In genomic region chr9:60687891-60688324, GRCm38 (mm10) we compare ENCODE assay signal across 8 mouse cellular contexts. TPM values are rescaled to one million over a fixed set of nuclear protein-coding genes. Genes with fewer than 3 reads are reported as not detected.
A peak's percentile ranks its signal among the peaks of the same experiment; 100 is the strongest.
DNase-seq lines count a peak whose midpoint lies in the region; ATAC-seq and TF ChIP-seq lines count a peak whose summit lies in the region.

Gene Lrrc49, minus strand, starts transcription at chr9:60688158.

- H3K9ac ChIP-seq in forebrain, embryonic 12.5 days = peak within 1 kb of the TSS; percentile 62
- H3K9ac ChIP-seq in heart, postnatal 0 days (replicated peaks; ENCODE audit: low read depth, low read length) = peak within 1 kb of the TSS; percentile 27; the same call in 1 of the 2 replicates
- peak within 1 kb of the TSS; percentile 34; the same call in 1 of the 2 replicates for H3K9ac ChIP-seq in liver, embryonic 16.5 days (ENCODE audit: low read depth, low read length)
- H3K9ac ChIP-seq in neural tube, embryonic 13.5 days = peak within 1 kb of the TSS; percentile 79

- 0 out of 2 replicates have a peak, but pooled peaks have one; percentile 37 for TF ChIP-seq EP300 in heart, postnatal 0 days (IDR thresholded peaks at IDR 0.05; ENCODE audit: low read depth)

- peaks cover 13% of the 10 kb centered on the region for H3K4me1 ChIP-seq in forebrain, embryonic 12.5 days
- H3K4me1 ChIP-seq in heart, postnatal 0 days (ENCODE audit: control insufficient read depth, insufficient read depth) = peaks cover 3% of the 10 kb centered on the region; the same call in 1 of the 2 replicates
- peaks cover 4% of the 10 kb centered on the region; the same call in 1 of the 2 replicates for H3K4me1 ChIP-seq in liver, embryonic 16.5 days (ENCODE audit: control insufficient read depth, low read depth, low read length)
- H3K4me1 ChIP-seq in neural tube, embryonic 13.5 days (replicated peaks) = peaks cover 24% of the 10 kb centered on the region
- H3K4me1 ChIP-seq in testis, adult 2 months (ENCODE audit: control insufficient read depth, insufficient read depth, low read length) = no peaks in the 10 kb centered on the region

- ATAC-seq in forebrain, embryonic 12.5 days (ENCODE audit: low FRiP score) = peak; percentile 96
- peak; percentile 94 for ATAC-seq in heart, postnatal 0 days (ENCODE audit: insufficient read depth, low read depth)
- ATAC-seq in liver, embryonic 16.5 days (ENCODE audit: low read depth) = peak; percentile 76
- ATAC-seq in neural tube, embryonic 13.5 days (ENCODE audit: low read depth) = peak; percentile 96

- TF ChIP-seq POLR2A in testis, adult 2 months (IDR thresholded peaks at IDR 0.05; ENCODE audit: control insufficient read depth, low read depth, low read length) = no peak

- no peaks in the 10 kb centered on the region for H3K9me3 ChIP-seq in forebrain, embryonic 12.5 days
- H3K9me3 ChIP-seq in heart, postnatal 0 days (replicated peaks; ENCODE audit: control insufficient read depth, low read length) = no peaks in the 10 kb centered on the region
- H3K9me3 ChIP-seq in liver, embryonic 16.5 days (replicated peaks; ENCODE audit: control insufficient read depth, low read length) = no peaks in the 10 kb centered on the region
- no peaks in the 10 kb centered on the region for H3K9me3 ChIP-seq in neural tube, embryonic 13.5 days

- H3K4me2 ChIP-seq in forebrain, embryonic 12.5 days = peak within 1 kb of the TSS; percentile 58
- H3K4me2 ChIP-seq in heart, postnatal 0 days (ENCODE audit: low read depth, low read length) = peak within 1 kb of the TSS; percentile 64
- peak within 1 kb of the TSS; percentile 73 for H3K4me2 ChIP-seq in liver, embryonic 16.5 days (ENCODE audit: low read depth, low read length)
- H3K4me2 ChIP-seq in neural tube, embryonic 13.5 days = peak within 1 kb of the TSS; percentile 57

- peak; percentile 27 to 36 for DNase-seq in CD8-positive naive resting alpha-beta T cell, adult 2 months (ENCODE audit: low read depth in 2 of 2, low spot score in 2 of 2)
- peak; percentile 57 for DNase-seq in c-Kit-negative CD71-positive TER-119-positive erythroid progenitor cells, embryonic 14.5 days (ENCODE audit: low read depth, low spot score)
- DNase-seq in heart, postnatal 0 days (ENCODE audit: low spot score) = peak; percentile 87
- peak; percentile 94 to 95 for DNase-seq in kidney, postnatal 4 days

- peak within 1 kb of the TSS; percentile 99 for H3K27ac ChIP-seq in forebrain, embryonic 12.5 days
- peak within 1 kb of the TSS; percentile 44 for H3K27ac ChIP-seq in heart, postnatal 0 days (ENCODE audit: low read depth)
- H3K27ac ChIP-seq in liver, embryonic 16.5 days (ENCODE audit: low read length) = no peak within 1 kb of the TSS
- peak within 1 kb of the TSS; percentile 97 for H3K27ac ChIP-seq in neural tube, embryonic 13.5 days (replicated peaks)
- H3K27ac ChIP-seq in testis, adult 2 months (ENCODE audit: control insufficient read depth, insufficient read depth, low read depth, low read length) = peak within 1 kb of the TSS; percentile 79

- TF ChIP-seq CTCF in heart, postnatal 0 days (IDR thresholded peaks at IDR 0.05; ENCODE audit: low read depth) = no peak
- TF ChIP-seq CTCF in testis, adult 2 months (IDR thresholded peaks at IDR 0.05; ENCODE audit: control insufficient read depth, insufficient read depth, insufficient replicate concordance, low read depth, low read length) = no peak

- under 1% methylated on average over 21 of the region's 21 CpGs for WGBS in forebrain, embryonic 12.5 days
- under 1% methylated on average over 21 of the region's 21 CpGs for WGBS in heart, postnatal 0 days
- 0% methylated on average over 21 of the region's 21 CpGs for WGBS in liver, embryonic 16.5 days (ENCODE audit: insufficient replicate concordance)
- WGBS in neural tube, embryonic 13.5 days = 0% methylated on average over 21 of the region's 21 CpGs

- H3K36me3 ChIP-seq in forebrain, embryonic 12.5 days (replicated peaks) = peaks cover 12% of the 10 kb centered on the region
- H3K36me3 ChIP-seq in heart, postnatal 0 days (replicated peaks; ENCODE audit: control insufficient read depth, insufficient read depth, low read length) = no peaks in the 10 kb centered on the region; the same call in 1 of the 2 replicates
- H3K36me3 ChIP-seq in liver, embryonic 16.5 days (ENCODE audit: control insufficient read depth, insufficient read depth) = no peaks in the 10 kb centered on the region
- peaks cover 19% of the 10 kb centered on the region for H3K36me3 ChIP-seq in neural tube, embryonic 13.5 days
- H3K36me3 ChIP-seq in testis, adult 2 months (ENCODE audit: control insufficient read depth, insufficient read depth, low read length) = peaks cover 2% of the 10 kb centered on the region; the same call in 1 of the 2 replicates

- peak within 1 kb of the TSS; percentile 54 for H3K4me3 ChIP-seq in forebrain, embryonic 12.5 days (replicated peaks)
- peak within 1 kb of the TSS; percentile 73 for H3K4me3 ChIP-seq in heart, postnatal 0 days (ENCODE audit: low read depth, low read length)
- peak within 1 kb of the TSS; percentile 64 for H3K4me3 ChIP-seq in liver, embryonic 16.5 days (ENCODE audit: low read depth, low read length)
- peak within 1 kb of the TSS; percentile 63 for H3K4me3 ChIP-seq in neural tube, embryonic 13.5 days
- peak within 1 kb of the TSS; percentile 90 for H3K4me3 ChIP-seq in testis, adult 2 months (ENCODE audit: control insufficient read depth, low read depth, low read length)

- H3K27me3 ChIP-seq in forebrain, embryonic 12.5 days = no peaks in the 10 kb centered on the region; the same call in 1 of the 2 replicates
- no peaks in the 10 kb centered on the region for H3K27me3 ChIP-seq in heart, postnatal 0 days (ENCODE audit: control insufficient read depth, insufficient read depth, low read length)
- no peaks in the 10 kb centered on the region for H3K27me3 ChIP-seq in liver, embryonic 16.5 days (ENCODE audit: control insufficient read depth, insufficient read depth, low read depth, low read length)
- no peaks in the 10 kb centered on the region for H3K27me3 ChIP-seq in neural tube, embryonic 13.5 days
- no peaks in the 10 kb centered on the region for H3K27me3 ChIP-seq in testis, adult 2 months (ENCODE audit: control insufficient read depth, insufficient read depth, low read length)

RNA-seq across cellular contexts. Expression of gene Lrrc49, which starts in this region (rescaled TPM):
- 62.4 and 67.4 TPM in 2 replicates for polyA plus RNA-seq in forebrain, embryonic 12.5 days (2016; fragmentation: Nextera tagmentation; extraction: Ambion mirVana)
- 6.4 and 7.2 TPM in 2 replicates for total RNA-seq in heart, postnatal 0 days (2014; rRNA removed; ENCODE audit: low replicate concordance)
- 4.9 and 5.0 TPM in 2 replicates for polyA plus RNA-seq in heart, postnatal 0 days (2015; fragmentation: Nextera tagmentation; extraction: Ambion mirVana)
- 0.64 and 0.79 TPM in 2 replicates for polyA plus RNA-seq in liver, embryonic 16.5 days (2015; fragmentation: Nextera tagmentation; extraction: Ambion mirVana)
- polyA plus RNA-seq in neural tube, embryonic 13.5 days (2015; fragmentation: Nextera tagmentation; extraction: Ambion mirVana) = 67.9 and 68.2 TPM in 2 replicates
- 22.3 and 22.6 TPM in 2 replicates for polyA plus RNA-seq in testis, adult 2 months (2012; rRNA removed)

Comparison
In these comparisons a context has a peak if more than half of its experiments do, and no peak if none do; other contexts are left out.
1. Peak in ATAC-seq, H3K4me3 ChIP-seq, H3K9ac ChIP-seq and H3K4me2 ChIP-seq in liver, embryonic 16.5 days; RNA of the gene not detected or under 1 TPM.
2. DNase-seq: peak in every context shown above with its lines; median percentile 94 in kidney, postnatal 4 days; 87 in heart, postnatal 0 days; 57 in c-Kit-negative CD71-positive TER-119-positive erythroid progenitor cells, embryonic 14.5 days; 32 in CD8-positive naive resting alpha-beta T cell, adult 2 months.
3. H3K9ac ChIP-seq: peak in every context shown above with its lines; median percentile 79 in neural tube, embryonic 13.5 days; 62 in forebrain, embryonic 12.5 days; 34 in liver, embryonic 16.5 days; 27 in heart, postnatal 0 days.